Mouse (Mus musculus) C2C12 (cell line): ENCODE data around the gene Gm10260.

ENCODE experiments used
- CTCF ChIP-seq: IDR thresholded peaks from one replicate; pipeline ENCODE4 v1.5.1; 2011; ENCODE audit not compliant: control insufficient read depth, insufficient read depth, insufficient read length
- FOSL1 ChIP-seq: IDR thresholded peaks from one replicate; pipeline ENCODE4 v1.8.0; 2011; ENCODE audit warnings: mild to moderate bottlenecking, low read length; ENCODE audit not compliant: poor library complexity, insufficient read depth, severe bottlenecking
- MYOG ChIP-seq: IDR thresholded peaks from one replicate; pipeline ENCODE4 v1.6.1; 2011; ENCODE audit not compliant: control insufficient read depth, insufficient read length; ENCODE audit errors: extremely low read depth

DNA sequence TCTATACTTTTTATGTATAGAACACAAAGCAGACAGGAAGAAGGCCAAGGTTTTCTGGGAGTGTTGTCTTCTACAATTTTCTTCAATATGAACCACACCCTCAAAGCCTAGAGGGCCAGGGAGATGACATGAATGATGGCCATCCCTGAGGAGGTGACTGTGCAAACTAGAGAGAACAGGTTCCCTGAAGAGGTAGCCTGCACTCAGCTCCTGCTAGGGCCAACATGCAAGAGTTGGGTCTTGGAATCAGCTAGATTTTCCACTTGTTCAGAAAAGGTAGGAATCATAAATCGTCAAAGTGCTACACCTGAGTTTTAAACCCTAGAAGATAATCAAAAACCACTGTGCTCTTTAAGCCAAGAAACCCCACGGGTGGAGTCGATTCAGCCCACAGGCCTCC, 6.2 kb upstream of the Gm10260 start:
- TF ChIP-seq CTCF = no peak
- no peak for TF ChIP-seq MYOG
- TF ChIP-seq FOSL1 = no peak
